Mouse (Mus musculus): ENCODE measurements at regions not wholly inside any gene's neighbourhood (a gene's known extent, or its start where the extent isn't known, plus 50 kb on each side); places are given as distances from the start of the nearest gene placed in this dataset.
A peak's percentile ranks its signal among the peaks of the same experiment; 100 is the strongest.

DNA sequence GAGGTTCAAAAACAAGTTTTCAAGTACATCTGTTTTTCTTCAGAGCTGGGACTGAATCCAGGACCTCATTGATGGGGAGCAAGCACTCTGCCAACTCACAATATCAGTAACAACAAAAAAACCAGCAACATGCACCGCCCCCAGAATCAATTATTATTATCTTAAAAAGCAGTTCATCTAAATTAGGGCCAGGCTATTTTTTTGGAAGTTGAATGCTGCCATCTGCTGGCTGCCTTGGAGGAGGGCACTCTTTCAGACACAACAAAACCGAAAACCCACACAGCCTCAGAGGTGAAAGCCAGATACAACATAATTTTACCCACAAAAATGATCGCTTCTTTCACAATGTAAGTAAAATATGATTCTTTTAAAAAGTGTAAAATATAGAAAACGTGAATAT is 62.7 kb upstream of the Cldn34b3 start:
- no peak for TF ChIP-seq EP300 (IDR thresholded peaks at IDR 0.05; ENCODE audit: insufficient read depth, low read depth, low read length)
- TF ChIP-seq POLR2A (IDR thresholded peaks at IDR 0.05; ENCODE audit: insufficient read depth, low read length): no peak
- peak; percentile 18 for TF ChIP-seq CTCF (IDR thresholded peaks at IDR 0.05; ENCODE audit: low read depth, low read length)
- H3K4me1 ChIP-seq (ENCODE audit: control insufficient read depth, insufficient read depth, low read length): no peaks in the 10 kb centered on the region
- no peak overlapping the region for H3K4me3 ChIP-seq (ENCODE audit: low read depth, low read length)
- no peaks in the 10 kb centered on the region for H3K9me3 ChIP-seq (replicated peaks; ENCODE audit: control insufficient read depth, insufficient read depth, low read length, poor library complexity, severe bottlenecking)
- no peaks in the 10 kb centered on the region for H3K36me3 ChIP-seq (ENCODE audit: control insufficient read depth, insufficient read depth, low read length, poor library complexity, severe bottlenecking)
- H3K27me3 ChIP-seq (ENCODE audit: control insufficient read depth, insufficient read depth, low read length, poor library complexity, severe bottlenecking): no peaks in the 10 kb centered on the region
- H3K27ac ChIP-seq (ENCODE audit: insufficient read depth, low read length): no peak overlapping the region
- H3K9ac ChIP-seq (ENCODE audit: low read depth, poor library complexity, severe bottlenecking): no peak overlapping the region

Data from ES-Bruce4 (cell line).